Mouse (Mus musculus) small intestine, adult 2 months (tissue): ENCODE data around the gene Tmem33. TPM values are rescaled to one million over a fixed set of nuclear protein-coding genes. Genes with fewer than 3 reads are reported as not detected.
A peak's percentile ranks its signal among the peaks of the same experiment; 100 is the strongest.

Source experiments
- H3K27ac ChIP-seq: fragments of 200-500 bp; 2 replicates; pipeline ENCODE4 v1.5.1; 2012; ENCODE audit warnings: low read depth, low read length, control low read depth, inconsistent platforms; ENCODE audit not compliant: insufficient read depth
- H3K27me3 ChIP-seq: fragments of 200-500 bp; 2 replicates; pipeline ENCODE4 v1.6.1; 2012; ENCODE audit warnings: mild to moderate bottlenecking, moderate library complexity, low read length, inconsistent platforms; ENCODE audit not compliant: control insufficient read depth, insufficient read depth
- H3K36me3 ChIP-seq: fragments of 200-500 bp; 2 replicates; pipeline ENCODE4 v1.6.1; 2012; ENCODE audit warnings: mild to moderate bottlenecking, low read length, control low read depth, inconsistent platforms; ENCODE audit not compliant: control insufficient read depth, insufficient read depth
- H3K4me1 ChIP-seq: fragments of 200-500 bp; 2 replicates; pipeline ENCODE4 v1.6.1; 2012; ENCODE audit warnings: low read length, inconsistent platforms, mixed read lengths; ENCODE audit not compliant: control insufficient read depth, insufficient read depth, insufficient read length
- H3K4me3 ChIP-seq: fragments of 200-500 bp; 2 replicates; pipeline ENCODE4 v1.5.1; 2012; ENCODE audit warnings: low read depth, mild to moderate bottlenecking, control low read depth, inconsistent platforms, low read length, moderate library complexity
- CTCF ChIP-seq: fragments of 200-500 bp; IDR thresholded peaks from 2 replicates; pipeline ENCODE4 v1.5.1; 2012; ENCODE audit warnings: low read depth, mild to moderate bottlenecking, control low read depth, inconsistent platforms, low read length, moderate library complexity, mixed read lengths; ENCODE audit not compliant: insufficient replicate concordance, insufficient read length; ENCODE audit errors: extremely low read depth
- POLR2A ChIP-seq: fragments of 200-500 bp; IDR thresholded peaks from 2 replicates; pipeline ENCODE4 v1.6.1; 2012; ENCODE audit warnings: low read depth, mild to moderate bottlenecking, control low read depth, inconsistent platforms, low read length, moderate library complexity
- WGBS: fragments of 180-500 bp; shearing (Covaris S2); methylation state at CpG from one replicate; pipeline ENCODE4 v1.1.7; 2018; 5-methylcytosine and 5-hydroxymethylcytosine counted together
- polyA plus RNA-seq: library from polyadenylated mRNA; depleted of rRNA; stranded (reverse); fragments of >200 nt; gene quantifications from 2 replicates; pipeline ENCODE4 v1.2.3, GENCODE M21; 2012

Gene Tmem33
- polyA plus RNA-seq, 1 experiment = 133 TPM

GRCm38 (mm10) chr5:67301722-67302331 is 41.5 kb downstream of the Tmem33 start:
- H3K27ac ChIP-seq = no peak overlapping the region
- H3K27me3 ChIP-seq = no peaks in the 10 kb centered on the region
- H3K4me1 ChIP-seq = 0 out of 2 replicates have a peak, but pooled peaks cover 3% of the 10 kb centered on the region
- H3K36me3 ChIP-seq = peaks cover 2% of the 10 kb centered on the region; the same call in 1 of the 2 replicates
- TF ChIP-seq CTCF = no peak
- TF ChIP-seq POLR2A = no peak
- H3K4me3 ChIP-seq = no peak overlapping the region
- 84% methylated on average over 6 of the region's 8 CpGs for WGBS

DNA sequence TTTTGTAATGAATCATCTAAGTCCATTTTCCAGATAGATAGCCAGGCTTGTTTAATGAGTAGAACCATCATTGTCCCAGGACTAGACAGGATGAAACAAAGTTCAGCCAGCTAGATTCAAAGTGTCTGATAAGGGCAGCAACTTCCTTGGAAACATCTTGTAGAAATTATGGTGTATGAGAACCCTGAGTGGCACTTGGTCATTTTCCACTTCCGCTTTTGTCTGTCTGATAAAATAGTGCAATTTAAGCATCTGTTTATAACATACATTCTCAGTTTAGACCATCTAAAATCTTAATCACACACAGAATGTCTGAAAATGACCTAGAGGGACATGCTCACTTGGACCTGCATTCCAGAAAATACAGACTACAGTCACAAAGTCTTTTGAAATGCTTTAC is 43.5 kb downstream of the Tmem33 start:
- Histone ChIP-seq H3K4me1 (peaks cover 7% of the 10 kb centered on the region; the same call in 1 of the 2 replicates), H3K36me3 (no peaks in the 10 kb centered on the region; the same call in 1 of the 2 replicates), H3K27me3 (no peaks in the 10 kb centered on the region), H3K27ac (no peak overlapping the region), H3K4me3 (no peak overlapping the region)
- TF ChIP-seq POLR2A = no peak
- no peak for TF ChIP-seq CTCF
- 50% methylated on average over 1 of the region's 1 CpGs for WGBS

GRCm38 (mm10) chr5:67306698-67307521 is 46.5 kb downstream of the Tmem33 start, which contains the start of gene Slc30a9:
TSS of gene Slc30a9 (plus strand) at chr5:67306955.
- under 1% methylated on average over 83 of the region's 83 CpGs for WGBS
- Histone ChIP-seq H3K4me1 (peaks cover 7% of the 10 kb centered on the region; the same call in 1 of the 2 replicates), H3K36me3 (peaks cover 3% of the 10 kb centered on the region; the same call in 1 of the 2 replicates), H3K27ac (peak within 1 kb of the TSS; percentile 86), H3K27me3 (no peaks in the 10 kb centered on the region), H3K4me3 (peak within 1 kb of the TSS; percentile 97)
- no peak for TF ChIP-seq CTCF
- TF ChIP-seq POLR2A = peak; percentile 90

DNA sequence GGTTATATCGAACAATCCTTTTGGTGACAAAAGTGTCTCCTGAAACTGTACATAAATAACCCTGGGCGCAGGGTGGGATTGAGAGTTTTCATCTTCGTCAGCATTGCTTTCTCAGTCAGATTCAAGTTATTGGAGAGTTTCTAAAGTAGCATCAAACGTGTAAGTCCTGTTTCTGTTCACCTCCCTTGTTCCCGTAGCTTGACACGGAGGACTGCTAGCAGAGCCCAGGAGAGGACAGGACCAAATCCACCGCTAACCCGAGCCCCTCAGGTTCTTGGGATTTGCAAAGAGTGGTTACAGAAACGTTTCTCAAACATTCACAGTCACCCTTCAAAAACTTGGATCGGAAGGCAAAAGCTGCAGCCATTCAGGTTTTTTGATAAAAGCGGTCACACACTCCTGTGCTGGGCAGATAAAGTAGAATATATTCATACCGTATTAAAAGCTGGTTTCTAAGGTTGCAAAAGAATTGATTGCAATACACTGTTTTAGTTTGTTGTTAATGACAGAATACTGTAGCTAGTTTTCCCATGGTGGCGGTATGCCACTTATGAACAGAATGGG is 47.4 kb downstream of the Tmem33 start:
- peak overlapping the region; percentile 97 for H3K4me3 ChIP-seq
- H3K36me3 ChIP-seq = peaks cover 3% of the 10 kb centered on the region; the same call in 1 of the 2 replicates
- peak overlapping the region; percentile 86; the same call in 1 of the 2 replicates for H3K27ac ChIP-seq
- 22% methylated on average over 13 of the region's 13 CpGs for WGBS
- H3K4me1 ChIP-seq = peaks cover 7% of the 10 kb centered on the region; the same call in 1 of the 2 replicates
- no peak for TF ChIP-seq CTCF
- no peaks in the 10 kb centered on the region for H3K27me3 ChIP-seq

GRCm38 (mm10) chr5:67311811-67312521 is 51.6 kb downstream of the Tmem33 start:
- 75% methylated on average over 3 of the region's 3 CpGs for WGBS
- H3K36me3 ChIP-seq = peaks cover 5% of the 10 kb centered on the region; the same call in 1 of the 2 replicates
- no peaks in the 10 kb centered on the region for H3K27me3 ChIP-seq
- no peak overlapping the region for H3K4me3 ChIP-seq
- peaks cover 4% of the 10 kb centered on the region; the same call in 1 of the 2 replicates for H3K4me1 ChIP-seq
- TF ChIP-seq POLR2A (no peak), CTCF (no peak)
- H3K27ac ChIP-seq = no peak overlapping the region

DNA sequence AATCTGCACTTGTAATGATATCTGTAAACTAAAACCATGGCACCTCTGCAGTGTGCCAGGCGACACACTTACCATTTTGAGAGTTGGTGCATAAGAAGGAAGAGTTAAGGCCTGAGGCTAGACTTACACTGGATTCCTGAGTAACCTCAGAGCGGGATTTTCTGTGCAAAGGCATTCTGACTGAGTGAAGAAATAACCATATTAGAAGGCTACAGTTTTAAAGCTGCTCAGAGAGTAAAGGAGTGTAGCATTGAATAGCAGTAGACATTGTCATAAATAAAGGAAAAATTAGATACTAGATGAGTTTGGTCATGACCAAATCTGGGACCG is 52.1 kb downstream of the Tmem33 start:
- WGBS = 95% methylated on average over 3 of the region's 3 CpGs
- Histone ChIP-seq H3K27me3 (no peaks in the 10 kb centered on the region), H3K27ac (no peak overlapping the region), H3K4me3 (no peak overlapping the region), H3K4me1 (peaks cover 4% of the 10 kb centered on the region; the same call in 1 of the 2 replicates), H3K36me3 (peaks cover 5% of the 10 kb centered on the region; the same call in 1 of the 2 replicates)
- no peak for TF ChIP-seq CTCF
- TF ChIP-seq POLR2A = no peak

DNA sequence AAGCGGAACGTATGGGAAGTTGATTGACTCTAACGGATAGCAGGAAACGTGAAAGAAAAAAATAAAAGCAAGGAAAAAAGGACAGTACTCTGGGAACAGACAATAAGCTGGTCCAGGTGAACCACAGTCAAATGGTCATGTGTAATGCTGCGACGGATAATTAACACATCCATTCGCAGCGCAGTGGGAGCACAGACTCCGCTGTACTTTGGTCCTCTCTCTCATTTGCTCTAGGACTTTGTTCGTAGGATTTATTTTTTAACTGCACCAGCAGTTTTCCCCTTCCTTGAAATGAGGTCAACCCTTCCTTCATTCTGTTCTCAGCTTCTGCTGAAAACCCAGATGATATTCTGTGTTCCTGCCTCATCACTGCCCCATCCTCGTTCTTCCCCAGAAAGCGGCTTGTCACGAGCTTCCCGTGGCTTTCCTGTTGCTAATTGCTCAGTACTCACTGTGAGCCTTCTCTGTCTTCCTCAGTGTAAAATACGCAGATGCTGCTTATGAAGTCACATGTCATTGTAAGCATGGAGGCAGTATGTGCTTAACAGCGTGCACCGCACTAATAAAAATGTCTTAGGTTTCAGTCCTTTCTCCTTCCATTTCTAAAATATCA is 61.4 kb downstream of the Tmem33 start:
- Histone ChIP-seq H3K4me3 (no peak overlapping the region), H3K4me1 (no peaks in the 10 kb centered on the region), H3K27me3 (no peaks in the 10 kb centered on the region), H3K27ac (no peak overlapping the region), H3K36me3 (peaks cover 8% of the 10 kb centered on the region)
- no peak for TF ChIP-seq POLR2A
- 80% methylated on average over 17 of the region's 17 CpGs for WGBS
